Mouse (Mus musculus) gastrocnemius, postnatal 14 days (tissue): ENCODE data around the gene Sema3a. TPM values are rescaled to one million over a fixed set of nuclear protein-coding genes. Genes with fewer than 3 reads are reported as not detected.
"Not testable (repeated sequence)": the region's sequence is repeated elsewhere in the genome, so short reads cannot be mapped to it uniquely, and the experiment has no call there.

Experiments used
- DNase-seq: peaks from one replicate; pipeline ENCODE4 v3.0.0; 2021; ENCODE audit warnings: mixed read lengths
- intact Hi-C: fragments of 180-260 bp; cut with DNase I; formaldehyde crosslinking; loops from one replicate; pipeline ENCODE4 v1.15.1; 2025; ENCODE audit warnings: low total_unique reads
- total RNA-seq, 2 experiments: library from RNA; stranded (reverse); gene quantifications; 2 replicates each; pipeline ENCODE4 v1.2.3; 2021

The Sema3a gene
- total RNA-seq, 2 experiments from 2014 or later = 3.7 to 4.7 TPM

DNA sequence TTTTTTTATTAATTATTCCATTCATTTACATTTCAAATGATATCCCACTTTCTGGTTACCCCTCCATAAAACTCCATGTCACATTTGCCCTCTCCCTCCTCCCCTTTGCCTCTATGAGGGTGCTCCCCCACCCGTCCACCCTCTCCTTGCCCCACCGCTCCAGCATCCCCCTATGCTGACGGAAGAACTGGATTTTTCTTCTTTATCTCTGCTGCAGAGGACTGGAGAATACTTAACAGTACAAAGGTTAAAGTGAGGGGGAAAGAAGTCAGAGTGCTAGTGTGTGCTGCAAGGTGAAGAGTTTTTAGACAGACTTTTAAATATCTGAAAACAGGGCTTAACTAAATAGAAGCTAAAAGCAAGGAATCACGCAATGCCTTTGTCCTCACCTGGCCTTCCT lies 391.8 kb downstream of the Sema3a start:
- no peak for DNase-seq
- intact Hi-C loops = no loop called here

DNA sequence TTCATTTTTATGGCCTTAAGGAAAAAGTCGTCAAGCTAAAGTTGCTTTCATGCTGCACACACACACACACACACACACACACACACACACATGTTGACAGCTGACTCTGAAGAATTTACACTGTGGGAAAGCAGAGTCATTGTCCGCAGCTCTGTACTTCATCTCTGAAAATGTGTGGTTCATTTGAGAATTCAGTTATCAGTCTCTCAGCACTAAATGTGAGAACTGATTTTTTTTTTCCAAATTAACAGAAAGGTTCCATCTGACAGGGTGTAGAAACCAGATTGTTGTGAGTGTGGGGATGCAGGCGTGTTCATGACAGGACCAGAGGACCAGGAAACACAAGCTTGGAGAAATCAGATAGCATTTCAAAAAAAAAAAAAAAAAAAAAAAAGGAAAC lies 400.4 kb downstream of the Sema3a start:
- intact Hi-C loops = no loop called here
- DNase-seq = no peak

DNA sequence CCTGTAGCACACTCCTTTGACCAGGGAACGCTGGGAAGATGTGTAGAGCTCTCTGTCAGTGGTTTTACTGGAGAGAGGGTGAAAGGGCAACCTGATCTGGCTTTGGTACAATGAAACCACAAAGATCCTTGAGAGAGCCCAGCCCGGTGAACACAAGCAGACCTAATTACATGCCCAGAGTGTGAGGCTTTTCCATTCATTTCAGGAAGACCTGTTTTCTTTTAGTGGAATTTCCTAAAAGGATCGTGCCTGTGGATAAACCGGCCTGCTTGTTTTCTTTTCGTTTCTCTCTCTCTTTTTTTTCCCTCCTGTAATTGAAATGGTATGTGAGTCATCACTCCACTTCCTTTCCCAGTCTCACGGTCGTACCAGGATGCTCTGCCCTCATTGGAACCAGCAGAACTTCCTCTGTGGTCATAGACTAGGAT lies 401.8 kb downstream of the Sema3a start:
- no peak for DNase-seq
- intact Hi-C loops = no loop called here

DNA sequence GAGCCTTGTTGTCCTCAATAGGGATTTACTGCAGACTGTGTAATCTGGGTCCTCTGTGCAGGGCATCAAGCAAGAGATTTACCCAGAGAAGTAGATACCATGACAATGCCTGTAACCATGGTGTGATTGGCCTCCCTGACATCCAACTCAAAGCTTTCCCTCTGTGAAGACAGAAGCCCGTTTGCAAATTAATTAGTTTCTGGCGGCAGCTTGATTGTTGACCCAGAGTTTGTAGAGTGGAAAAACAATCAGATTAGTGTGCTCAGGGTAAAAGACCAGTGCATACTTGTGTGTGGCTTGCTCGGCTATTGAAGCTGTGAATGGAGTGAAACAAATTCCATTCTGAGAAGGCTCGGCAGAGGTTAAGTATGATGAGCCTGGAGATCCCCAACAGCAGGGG lies 404.0 kb downstream of the Sema3a start:
- no peak for DNase-seq
- intact Hi-C loops = no loop called here

DNA sequence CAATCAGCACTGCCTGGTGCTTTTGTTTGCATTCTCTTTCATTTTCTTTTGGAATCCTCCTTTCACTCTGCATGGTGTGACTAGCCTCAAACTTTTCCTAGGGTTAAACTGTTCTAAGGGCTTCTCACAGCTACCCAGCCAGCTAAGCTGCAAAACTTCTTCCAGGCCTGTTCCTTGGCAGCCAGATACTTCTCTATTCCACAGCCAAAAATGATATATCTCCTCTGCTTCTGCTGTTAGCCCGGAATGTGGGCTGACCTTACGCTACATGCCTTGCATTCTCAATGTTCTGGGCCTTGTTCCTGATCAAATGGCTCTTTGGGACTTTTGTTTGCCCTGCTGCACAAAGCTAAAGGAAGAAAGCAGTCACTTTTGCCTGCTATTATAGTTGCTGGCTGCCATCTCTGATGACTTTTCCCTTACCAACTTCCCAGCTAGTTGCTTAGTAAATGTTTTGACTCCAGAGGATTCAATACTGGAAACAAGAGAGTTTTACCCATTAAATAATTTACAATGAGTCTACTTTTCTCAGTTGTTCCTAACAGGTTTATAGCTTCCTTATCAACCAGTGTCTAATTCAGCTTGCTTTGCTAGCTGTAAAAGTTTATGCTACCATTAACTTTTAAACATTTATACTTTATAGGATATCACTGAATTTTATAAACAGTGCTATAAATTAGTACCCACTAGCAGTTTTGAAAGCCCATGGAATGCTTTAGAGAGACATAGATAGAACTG lies 422.4 kb downstream of the Sema3a start:
- DNase-seq = peak; percentile 10
- intact Hi-C loops = no loop called here

DNA sequence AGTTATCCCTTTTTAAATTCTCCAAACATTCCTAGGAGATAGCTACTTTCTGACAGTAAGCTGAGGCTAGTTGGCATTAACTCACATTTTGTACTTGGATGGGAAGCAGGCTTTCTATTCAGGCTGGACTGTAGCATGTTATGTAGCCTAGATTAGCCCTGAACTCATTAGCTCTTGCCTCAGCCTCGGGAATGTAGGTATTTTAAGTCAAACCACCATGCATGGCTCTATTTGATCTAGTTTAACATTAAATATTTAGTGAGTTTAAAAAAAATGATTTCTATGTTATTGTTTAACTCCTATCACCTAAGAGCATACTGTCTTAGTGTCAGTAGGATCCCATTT lies 423.0 kb downstream of the Sema3a start:
- no peak for DNase-seq
- intact Hi-C loops = no loop called here

DNA sequence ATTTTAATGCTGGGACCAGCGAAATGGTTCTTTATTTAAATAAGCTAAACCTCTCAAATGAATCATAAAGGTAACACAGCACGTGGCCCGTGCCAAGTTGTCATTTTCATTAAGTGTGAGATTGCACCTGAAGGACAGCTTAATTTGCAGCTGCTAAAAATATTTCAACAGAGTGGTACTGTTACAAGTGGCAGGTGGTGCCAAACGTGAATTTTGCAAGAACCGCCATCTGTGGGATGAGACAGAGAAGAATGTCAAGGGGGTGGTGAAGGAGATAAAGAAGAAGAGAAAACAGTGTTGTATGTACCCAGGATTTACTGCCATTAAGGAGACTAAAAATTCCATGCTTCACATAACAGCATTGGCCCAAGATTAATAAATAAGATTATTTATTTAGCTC lies 423.9 kb downstream of the Sema3a start:
- no peak for DNase-seq
- intact Hi-C loops = no loop called here

DNA sequence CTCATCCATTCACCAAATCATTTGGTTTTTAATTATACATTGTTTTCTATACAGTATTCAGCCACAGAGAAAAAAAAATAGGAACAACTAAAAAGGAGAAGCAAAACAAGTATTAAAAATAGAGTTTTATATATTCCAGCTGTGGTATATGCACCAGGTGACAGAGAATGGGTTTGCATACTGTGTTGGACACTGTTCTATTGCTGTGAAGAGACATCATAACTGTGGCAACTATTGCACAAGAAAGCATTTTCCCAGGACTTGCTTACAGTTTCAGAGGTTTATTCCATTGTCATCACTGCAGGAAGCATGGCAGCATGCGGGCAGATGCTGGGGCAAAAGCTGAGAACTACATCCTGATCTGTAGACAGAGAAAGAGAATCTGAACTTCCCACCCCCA lies 425.7 kb downstream of the Sema3a start:
- no peak for DNase-seq
- intact Hi-C loops = no loop called here

DNA sequence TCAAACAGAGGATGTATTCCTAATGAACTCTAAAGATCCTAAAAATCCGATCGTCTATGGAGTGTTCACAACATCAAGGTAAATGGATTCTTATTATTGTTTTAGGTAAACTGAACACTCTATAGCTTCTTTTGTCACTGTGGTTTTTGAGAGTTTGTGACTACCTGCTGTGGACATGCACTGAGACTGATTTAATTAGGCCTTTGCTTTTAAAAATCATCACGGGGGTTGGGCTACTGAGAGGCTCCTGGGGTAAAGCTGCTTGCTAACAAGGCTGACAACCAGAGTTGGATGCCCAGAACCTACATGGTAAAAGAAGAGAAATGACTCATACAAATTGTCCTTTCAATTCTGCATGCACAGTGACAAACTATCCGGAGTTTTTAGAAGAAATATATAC lies 432.0 kb downstream of the Sema3a start:
- intact Hi-C loops = no loop called here
- no peak for DNase-seq

DNA sequence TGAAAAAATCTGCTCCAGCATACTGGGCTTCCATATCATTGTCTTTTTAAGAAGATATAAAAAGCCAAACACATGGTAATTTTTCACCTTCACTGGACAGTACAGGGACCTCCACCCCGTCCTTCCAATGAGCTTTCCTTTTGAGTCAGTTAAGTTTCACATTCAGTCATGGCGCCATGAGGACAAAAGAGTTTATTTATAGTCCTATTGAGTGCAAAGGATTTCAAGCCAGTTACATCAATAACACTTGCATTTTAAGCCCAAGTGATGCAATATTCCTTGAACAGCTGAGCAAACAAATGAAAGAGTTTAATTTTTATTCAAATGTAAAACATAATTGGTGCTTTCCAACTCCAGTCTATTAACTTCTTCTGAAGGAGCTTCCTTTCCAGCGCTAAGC lies 448.7 kb downstream of the Sema3a start:
- intact Hi-C loops = no loop called here
- no peak for DNase-seq

DNA sequence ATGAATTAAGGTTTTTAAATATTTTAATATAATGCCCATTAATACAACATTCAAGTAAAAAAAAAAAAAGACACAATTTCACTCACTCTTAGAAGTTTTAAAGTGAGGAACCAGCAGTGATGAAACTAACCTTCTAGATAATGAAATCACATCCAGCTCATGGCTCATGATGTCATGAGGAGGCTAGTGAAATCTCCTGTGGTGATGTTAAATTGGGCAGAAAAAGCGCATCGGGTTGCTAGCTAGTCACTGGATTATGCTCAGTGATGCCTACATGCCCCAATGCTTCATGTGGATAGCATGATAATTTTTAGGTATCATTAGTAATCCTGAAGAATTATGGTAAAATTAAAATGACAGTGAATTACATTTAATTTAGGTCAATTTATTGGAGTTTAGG lies 453.9 kb downstream of the Sema3a start:
- intact Hi-C loops = no loop called here
- no peak for DNase-seq

DNA sequence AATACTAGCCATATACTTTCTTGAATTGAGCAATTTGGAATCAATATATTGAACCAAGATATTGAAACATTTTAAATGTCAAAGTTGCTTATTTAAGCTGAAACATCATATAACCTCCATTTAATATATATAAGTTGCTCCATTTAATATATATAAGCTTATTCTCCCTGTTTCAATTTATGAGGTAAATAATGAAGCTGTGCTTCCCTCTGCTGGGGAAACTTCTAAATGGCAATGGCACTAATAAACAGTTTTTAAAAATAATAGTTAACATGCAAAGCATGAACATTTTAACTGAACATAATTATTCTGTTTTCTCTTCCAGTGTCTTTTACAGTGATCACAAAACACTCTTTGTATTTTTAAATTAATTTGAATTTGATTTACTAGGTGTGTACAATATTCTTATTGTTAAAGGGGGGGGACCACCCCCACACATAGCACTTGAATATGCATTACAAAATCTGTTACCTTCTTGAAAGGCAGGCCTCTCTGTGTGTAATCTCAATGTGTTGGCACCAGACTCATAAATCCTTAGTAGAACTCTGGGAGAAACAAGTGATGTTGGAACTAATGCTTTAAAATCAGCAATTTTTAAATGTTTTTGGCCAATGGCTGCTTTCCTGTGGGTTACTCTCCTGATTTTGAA lies 460.5 kb downstream of the Sema3a start:
- intact Hi-C loops = loop anchor here (10.0 kb wide), 1 partner anchor 181 kb away; no protein-coding TSS in a partner anchor
- no peak for DNase-seq

DNA sequence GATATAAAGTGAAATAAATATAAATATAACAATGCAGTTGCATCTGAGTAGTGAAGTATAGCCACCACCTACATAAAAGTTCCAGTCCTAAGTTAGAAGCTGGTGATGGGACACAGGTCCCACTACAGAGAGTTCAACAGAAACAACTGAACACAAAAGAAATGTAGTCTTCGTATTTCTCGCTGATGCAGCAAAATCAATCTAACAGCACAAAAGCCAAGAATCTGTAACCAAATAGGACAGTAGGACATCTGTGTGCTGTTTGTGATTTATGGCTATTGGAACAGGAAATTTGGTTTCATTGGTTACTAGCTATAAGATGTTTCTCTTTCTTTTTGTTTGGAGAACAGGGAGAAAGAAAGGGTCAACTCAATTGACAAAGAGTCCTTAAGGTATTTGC lies 469.2 kb downstream of the Sema3a start:
- intact Hi-C loops = no loop called here
- no peak for DNase-seq

DNA sequence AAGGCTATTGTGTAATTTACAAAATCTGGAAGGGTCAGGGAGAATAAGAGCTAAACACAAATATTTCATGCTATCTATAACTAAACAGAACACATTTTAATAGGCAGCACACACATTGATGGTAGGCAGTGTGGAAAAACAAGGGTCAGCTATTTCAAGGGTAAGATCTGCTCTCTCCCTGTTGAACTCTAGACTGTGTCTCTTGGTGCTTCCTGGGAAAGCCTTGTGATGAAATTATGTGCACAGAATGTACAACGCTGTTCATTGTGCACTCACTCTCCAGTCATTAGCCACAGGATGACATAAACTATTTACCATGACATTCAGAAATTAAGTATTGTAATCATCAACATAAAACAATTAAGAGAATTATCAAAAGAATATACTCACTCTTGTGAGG lies 486.4 kb downstream of the Sema3a start:
- DNase-seq = no peak
- intact Hi-C loops = no loop called here

DNA sequence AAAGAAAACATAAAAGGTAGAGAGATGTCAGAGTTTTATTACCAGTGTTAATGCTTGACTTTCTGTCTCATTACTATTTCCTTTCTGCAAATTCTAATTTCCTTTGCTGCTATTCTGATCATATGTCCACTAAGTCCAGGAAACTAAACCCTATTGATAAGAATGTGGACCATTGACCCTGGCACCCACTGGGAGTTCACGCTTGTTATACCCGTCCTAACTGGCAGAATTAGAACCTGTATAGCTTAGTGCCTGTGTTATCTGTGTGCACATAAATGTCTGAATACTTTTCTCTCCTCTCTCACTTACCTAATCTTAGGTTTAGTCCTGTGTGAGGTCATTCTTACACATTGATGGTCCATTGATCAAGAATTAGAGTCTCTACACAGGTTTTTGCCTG lies 486.9 kb downstream of the Sema3a start:
- intact Hi-C loops = no loop called here

DNA sequence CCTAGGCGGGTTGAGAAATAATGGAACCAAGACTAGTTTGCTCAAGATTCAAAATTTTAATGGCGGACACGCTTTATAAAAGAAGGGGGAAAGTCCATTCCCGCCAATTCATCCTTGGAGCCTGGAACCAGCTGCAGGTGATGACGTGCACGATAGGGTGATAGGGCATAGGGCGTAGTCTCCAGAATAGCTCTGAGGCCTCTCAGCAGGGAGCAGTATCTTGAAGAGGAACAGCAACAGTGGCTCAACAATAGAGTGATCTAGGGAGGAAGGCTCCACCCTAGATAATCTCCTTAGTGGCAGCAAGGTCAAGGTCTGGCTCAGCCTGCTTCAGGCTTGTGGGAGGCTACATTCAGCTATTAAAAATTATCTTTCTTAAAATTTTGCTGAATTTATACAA lies 489.4 kb downstream of the Sema3a start:
- intact Hi-C loops = not testable (repeated sequence)

More for the DNA sequence above, 486.9 kb downstream of the Sema3a start:
- no peak for DNase-seq

DNA sequence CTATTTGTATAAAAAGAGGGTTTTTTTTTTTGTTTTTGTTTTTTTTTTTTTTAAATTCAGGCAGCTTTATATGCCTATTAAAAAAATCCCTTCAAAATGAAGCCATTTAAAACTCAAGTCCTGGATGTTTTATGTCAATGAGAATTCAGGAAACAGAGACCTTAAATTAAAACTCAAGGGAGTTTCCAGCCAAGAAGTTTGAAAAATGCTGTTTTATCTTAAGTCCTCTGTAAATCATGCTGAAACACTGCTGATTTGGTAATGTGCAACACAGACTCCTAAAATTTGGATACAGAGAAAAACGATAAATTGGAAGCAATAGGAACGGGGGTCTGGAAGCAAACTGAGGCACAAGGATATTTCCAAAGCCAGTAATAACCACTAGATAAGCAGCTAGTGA lies 490.7 kb downstream of the Sema3a start:
- DNase-seq = no peak
- intact Hi-C loops = no loop called here

More for the DNA sequence above, 489.4 kb downstream of the Sema3a start:
- not testable (repeated sequence) for DNase-seq

DNA sequence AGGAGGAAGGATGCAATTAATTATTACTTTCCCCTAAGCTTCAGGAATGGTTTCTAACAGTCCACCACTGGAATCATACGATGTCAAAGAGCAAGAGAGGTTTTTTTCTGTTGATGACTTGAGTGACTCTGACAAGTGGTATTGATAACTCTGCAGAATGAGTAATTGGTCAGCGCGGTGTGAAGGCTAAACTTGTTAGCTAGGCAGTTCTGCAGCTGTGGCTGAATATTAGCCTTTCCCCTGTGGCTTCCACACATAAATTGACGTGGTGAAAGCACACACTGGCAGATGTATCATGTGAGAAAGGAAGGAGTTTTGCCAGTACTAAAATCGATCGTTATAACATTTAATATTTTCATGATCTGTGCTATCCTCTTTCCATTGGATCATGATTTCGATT lies 497.4 kb downstream of the Sema3a start:
- no peak for DNase-seq

DNA sequence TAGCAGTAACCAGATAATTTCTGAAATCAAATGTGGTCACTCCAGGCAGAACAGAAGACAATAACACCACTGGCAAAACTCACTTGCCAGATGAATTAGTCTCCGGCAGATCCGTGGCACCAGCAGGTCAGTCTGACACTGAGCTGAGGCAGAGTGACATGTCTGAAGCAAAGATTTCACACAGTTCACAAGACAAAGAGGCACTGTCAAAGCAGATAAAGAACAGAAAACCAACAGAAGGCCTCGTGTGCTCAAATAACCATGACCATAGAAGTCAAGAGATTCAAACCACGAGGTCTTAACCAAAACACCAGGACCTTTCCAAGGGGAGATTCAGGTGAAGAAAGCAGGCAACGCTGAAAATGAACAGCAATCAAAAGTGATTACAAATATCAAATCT lies 499.5 kb downstream of the Sema3a start:
- intact Hi-C loops = no loop called here
- no peak for DNase-seq

More for the DNA sequence above, 497.4 kb downstream of the Sema3a start:
- intact Hi-C loops = no loop called here

DNA sequence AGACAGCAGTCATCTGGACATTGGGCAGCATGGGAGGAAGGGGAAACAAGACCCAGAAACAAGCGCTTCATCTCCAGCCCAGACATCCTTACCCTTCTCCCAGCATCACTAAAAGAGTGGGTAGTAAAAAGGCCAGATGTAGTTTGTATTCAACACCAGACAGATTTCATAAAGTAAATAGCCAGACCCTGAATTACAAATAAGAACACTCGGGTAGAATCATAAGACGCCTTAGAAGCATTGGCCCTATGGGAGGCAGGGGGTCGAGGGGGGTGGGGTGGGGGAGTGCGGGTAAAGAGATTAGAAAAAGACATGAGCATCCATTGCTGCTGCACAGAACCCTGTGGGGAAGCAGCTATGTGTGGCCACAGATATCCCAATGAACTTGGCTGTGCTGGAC lies 500.9 kb downstream of the Sema3a start:
- intact Hi-C loops = no loop called here
- DNase-seq = no peak

DNA sequence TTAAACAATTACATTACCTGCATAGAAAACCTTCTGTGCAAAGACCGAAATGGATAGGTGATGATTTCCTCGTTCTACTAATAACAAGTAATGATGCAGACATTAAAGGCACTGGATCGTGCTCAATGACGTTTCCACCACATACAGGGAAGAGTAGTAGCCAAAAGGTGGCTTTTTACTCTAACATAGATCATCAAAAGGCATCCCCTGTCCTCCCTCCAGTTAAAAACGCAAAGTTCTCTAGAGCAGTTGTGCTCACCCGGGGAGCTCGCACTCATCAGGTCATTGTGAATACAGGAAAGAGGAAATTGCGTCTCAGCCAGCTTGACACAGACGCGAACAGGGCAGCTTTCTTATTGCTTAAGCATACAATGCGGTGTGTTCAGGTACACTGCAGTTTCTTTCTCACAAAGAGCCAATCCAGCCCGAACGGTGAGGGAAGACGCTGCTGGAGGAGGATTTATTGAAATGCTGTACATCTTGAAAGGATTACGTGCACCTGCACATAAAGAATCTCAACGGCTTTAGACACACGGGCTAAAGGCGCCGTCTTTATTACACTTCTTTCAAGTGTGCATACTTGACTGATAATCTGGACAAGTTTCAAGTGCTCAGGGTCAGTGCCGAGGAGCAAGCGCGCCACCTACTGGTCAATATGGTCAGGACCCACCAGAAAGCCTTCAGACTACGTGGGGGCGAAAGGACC lies 503.5 kb downstream of the Sema3a start:
- DNase-seq = peak; percentile 72
- intact Hi-C loops = no loop called here
